Mouse (Mus musculus) MEL (cell line): ENCODE data around the gene Myh9.

ENCODE experiments used
- CTCF ChIP-seq, 3 experiments: IDR thresholded peaks in 2 of 3; conservative IDR thresholded peaks in 1 of 3; 2 replicates each; pipeline ENCODE4 v1.5.1; 2011 to 2012; ENCODE audit warnings: low read length in 3 of 3, low read depth in 2 of 3, mild to moderate bottlenecking in 2 of 3, improper control_type of control experiment in 1 of 3, inconsistent platforms in 1 of 3, mixed read lengths in 1 of 3, moderate library complexity in 1 of 3; ENCODE audit not compliant: control insufficient read depth in 1 of 3, insufficient read depth in 1 of 3, poor library complexity in 1 of 3, severe bottlenecking in 1 of 3
- JUND ChIP-seq: IDR thresholded peaks from 2 replicates; pipeline ENCODE4 v1.6.1; 2011; ENCODE audit warnings: low read depth, mild to moderate bottlenecking, improper control_type of control experiment, low read length
- MAX ChIP-seq: IDR thresholded peaks from 2 replicates; pipeline ENCODE4 v1.6.1; 2011; ENCODE audit warnings: low read length, improper control_type of control experiment
- POLR2A ChIP-seq, 2 experiments: IDR thresholded peaks; 2 replicates each; pipeline ENCODE4 v1.6.1; 2011 to 2012; ENCODE audit warnings: low read length in 2 of 2, mild to moderate bottlenecking in 2 of 2, control low read depth in 1 of 2, improper control_type of control experiment in 1 of 2, low read depth in 1 of 2, moderate library complexity in 1 of 2; ENCODE audit not compliant: control insufficient read depth in 1 of 2, insufficient read depth in 1 of 2, poor library complexity in 1 of 2
- RAD21 ChIP-seq: IDR thresholded peaks from 2 replicates; pipeline ENCODE4 v1.6.1; 2011; ENCODE audit warnings: mild to moderate bottlenecking, low read depth, low read length, improper control_type of control experiment
- ZKSCAN1 ChIP-seq: IDR thresholded peaks from 2 replicates; pipeline ENCODE4 v1.6.1; 2012; ENCODE audit warnings: low read depth, mild to moderate bottlenecking, inconsistent platforms, low read length, improper control_type of control experiment, moderate library complexity

DNA sequence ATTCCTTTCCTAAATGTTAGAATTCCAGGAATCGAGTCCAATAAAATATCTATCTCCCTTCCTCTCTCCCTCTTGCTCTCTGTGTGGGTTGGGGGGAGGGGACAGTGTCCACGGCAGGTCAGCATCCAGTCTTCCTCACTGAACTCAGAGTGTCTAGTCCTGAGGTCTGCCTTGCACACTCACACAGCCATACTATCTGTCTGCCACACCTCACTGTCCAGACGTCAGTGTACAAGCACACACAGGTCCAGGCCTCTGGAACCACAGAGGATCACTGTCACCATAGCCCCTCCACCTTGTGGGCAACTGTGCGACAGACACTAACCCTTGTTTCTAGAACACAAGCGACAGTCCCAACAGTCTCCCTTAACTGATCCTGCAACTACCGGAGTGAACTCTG, 18.8 kb downstream of the Myh9 start:
- no peak for TF ChIP-seq RAD21
- TF ChIP-seq JUND: no peak
- no peak for TF ChIP-seq CTCF (IDR thresholded peaks at IDR 0.05 in 2 of 3, conservative IDR thresholded peaks at IDR 0.05 in 1 of 3; ENCODE audit: control insufficient read depth in 1 of 3, insufficient read depth in 1 of 3, low read depth in 2 of 3, low read length in 3 of 3, poor library complexity in 1 of 3, severe bottlenecking in 1 of 3)
- TF ChIP-seq ZKSCAN1: no peak
- TF ChIP-seq MAX: no peak
- TF ChIP-seq POLR2A (IDR thresholded peaks at IDR 0.05; ENCODE audit: control insufficient read depth in 1 of 2, insufficient read depth in 1 of 2, low read depth in 1 of 2, low read length in 2 of 2, poor library complexity in 1 of 2): no peak
